Mouse (Mus musculus): ENCODE measurements around the gene Olfr469. TPM values are rescaled to one million over a fixed set of nuclear protein-coding genes. Genes with fewer than 3 reads are reported as not detected.

Olfr469 gene
- polyA plus RNA-seq, 1 experiment from 2014 or later = not detected

Other genes with a start within 250 kb of the Olfr469 start
- gene Ppfibp2, start 230.3 kb downstream of the Olfr469 start, polyA plus RNA-seq (2015; fragmentation: Nextera tagmentation; extraction: Ambion mirVana) = 2.5 and 2.8 TPM in 2 replicates
- not detected in 2 replicates for gene 5330417H12Rik, start 200.4 kb downstream of the Olfr469 start, polyA plus RNA-seq (2015; fragmentation: Nextera tagmentation; extraction: Ambion mirVana)
- 0.13 TPM in 2 replicates for gene Cyb5r2, start 67.5 kb downstream of the Olfr469 start, polyA plus RNA-seq (2015; fragmentation: Nextera tagmentation; extraction: Ambion mirVana)
- not detected in 2 replicates for gene Ovch2, start 24.3 kb downstream of the Olfr469 start, polyA plus RNA-seq (2015; fragmentation: Nextera tagmentation; extraction: Ambion mirVana)
- gene Olfr467, start 13.3 kb downstream of the Olfr469 start, polyA plus RNA-seq (2015; fragmentation: Nextera tagmentation; extraction: Ambion mirVana) = not detected in 2 replicates
- not detected in 2 replicates for gene Olfr470, start 21.9 kb upstream of the Olfr469 start, polyA plus RNA-seq (2015; fragmentation: Nextera tagmentation; extraction: Ambion mirVana)
- 0.03 TPM in 1 of 2 replicates, not detected in the other for gene Olfr472, start 72.4 kb upstream of the Olfr469 start, polyA plus RNA-seq (2015; fragmentation: Nextera tagmentation; extraction: Ambion mirVana)
- gene Olfr473, start 104.9 kb upstream of the Olfr469 start, polyA plus RNA-seq (2015; fragmentation: Nextera tagmentation; extraction: Ambion mirVana) = not detected in 2 replicates
- gene Olfr474, start 129.1 kb upstream of the Olfr469 start, polyA plus RNA-seq (2015; fragmentation: Nextera tagmentation; extraction: Ambion mirVana) = not detected in 2 replicates
- not detected in 2 replicates for gene Olfr476, start 139.3 kb upstream of the Olfr469 start, polyA plus RNA-seq (2015; fragmentation: Nextera tagmentation; extraction: Ambion mirVana)
- gene Olfr477, start 161.2 kb upstream of the Olfr469 start, polyA plus RNA-seq (2015; fragmentation: Nextera tagmentation; extraction: Ambion mirVana) = not detected in 2 replicates
- gene Olfr478, start 208.4 kb upstream of the Olfr469 start, polyA plus RNA-seq (2015; fragmentation: Nextera tagmentation; extraction: Ambion mirVana) = not detected in 2 replicates
- gene Olfr479, start 225.2 kb upstream of the Olfr469 start, polyA plus RNA-seq (2015; fragmentation: Nextera tagmentation; extraction: Ambion mirVana) = not detected in 2 replicates
- gene Olfr480, start 241.8 kb upstream of the Olfr469 start, polyA plus RNA-seq (2015; fragmentation: Nextera tagmentation; extraction: Ambion mirVana) = not detected in 2 replicates